Mouse (Mus musculus) CD4-positive helper T cell, adult 2 months (primary cell): ENCODE results near the gene Ctdspl.
A peak's percentile ranks its signal among the peaks of the same experiment; 100 is the strongest.

Experiments used
- DNase-seq: peaks from one replicate; pipeline ENCODE4 v3.0.0-alpha.2; 2012; ENCODE audit warnings: low read depth, missing footprints, low spot score

The Ctdspl gene

DNA sequence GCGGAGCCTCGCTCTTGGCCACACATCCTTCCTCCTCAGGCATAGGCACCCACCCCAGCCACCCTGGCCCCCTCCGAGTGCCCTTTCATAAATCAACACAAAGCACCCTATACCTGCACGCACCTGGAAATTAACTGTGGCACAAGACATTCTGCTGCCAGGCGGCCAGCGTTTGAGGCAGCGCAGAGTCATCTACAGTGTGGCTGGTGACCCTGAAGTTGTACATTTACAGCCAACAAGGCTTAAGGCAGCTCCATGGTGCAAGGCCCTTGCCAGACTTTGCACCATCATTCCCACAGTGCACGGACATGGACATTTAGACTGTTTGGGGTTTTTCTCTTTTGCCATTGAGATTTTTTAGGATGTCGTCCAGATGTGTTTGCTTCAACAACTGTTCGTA is 134.4 kb downstream of the Ctdspl start:
- no peak for DNase-seq

- DNase-seq = peak; percentile 30
Measured at GRCm38 (mm10) chr9:119063036-119063644, 136.9 kb downstream of the Ctdspl start.

DNA sequence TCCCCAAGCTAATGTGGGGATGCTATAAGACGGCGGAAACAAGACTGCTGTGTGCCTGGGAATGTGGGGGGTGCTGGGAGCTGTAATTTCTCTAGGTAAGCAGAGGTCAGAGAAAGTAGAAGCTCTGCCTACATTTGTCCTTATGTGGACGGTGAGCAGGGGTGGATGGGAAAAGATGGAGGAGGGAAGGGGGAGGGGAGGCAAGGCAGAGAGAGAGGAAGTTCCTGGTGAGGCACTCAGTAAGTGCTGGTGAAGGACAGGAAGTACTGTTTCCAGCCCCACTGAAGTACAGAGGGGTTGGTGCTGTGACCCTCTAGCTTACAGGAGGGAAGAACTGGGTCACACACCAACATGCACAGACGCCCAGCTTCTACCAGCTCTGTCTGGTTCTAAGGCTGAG is 138.0 kb downstream of the Ctdspl start:
- no peak for DNase-seq

- DNase-seq = peak; percentile 54
Measured at GRCm38 (mm10) chr9:119067601-119068000, 141.3 kb downstream of the Ctdspl start.

- no peak for DNase-seq
Measured at GRCm38 (mm10) chr9:119068266-119068665, 142.0 kb downstream of the Ctdspl start.

GRCm38 (mm10) chr9:119070173-119070825 is 144.0 kb downstream of the Ctdspl start:
- DNase-seq = no peak

DNA sequence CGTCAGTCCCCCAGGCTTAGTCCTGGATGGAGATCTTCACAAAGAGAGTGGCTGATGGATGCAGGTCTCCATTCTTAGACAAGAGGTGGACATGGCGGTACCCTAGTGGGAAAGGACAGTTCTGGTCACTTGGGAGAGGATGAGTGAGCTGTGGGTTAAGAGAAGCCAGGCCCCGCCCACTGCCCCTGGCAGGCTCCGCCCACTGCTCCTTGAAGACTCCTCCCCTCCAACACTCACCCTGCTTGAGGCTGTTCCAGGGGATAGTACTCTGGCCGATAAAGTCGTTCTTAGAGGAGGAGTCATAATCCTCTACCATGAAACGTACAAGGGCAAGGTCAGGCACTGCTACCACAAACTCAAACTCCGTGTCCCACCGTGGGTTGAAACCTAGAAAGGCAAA is 145.5 kb downstream of the Ctdspl start:
- no peak for DNase-seq

- no peak for DNase-seq
Measured at GRCm38 (mm10) chr9:119073184-119073895, 147.1 kb downstream of the Ctdspl start.

DNA sequence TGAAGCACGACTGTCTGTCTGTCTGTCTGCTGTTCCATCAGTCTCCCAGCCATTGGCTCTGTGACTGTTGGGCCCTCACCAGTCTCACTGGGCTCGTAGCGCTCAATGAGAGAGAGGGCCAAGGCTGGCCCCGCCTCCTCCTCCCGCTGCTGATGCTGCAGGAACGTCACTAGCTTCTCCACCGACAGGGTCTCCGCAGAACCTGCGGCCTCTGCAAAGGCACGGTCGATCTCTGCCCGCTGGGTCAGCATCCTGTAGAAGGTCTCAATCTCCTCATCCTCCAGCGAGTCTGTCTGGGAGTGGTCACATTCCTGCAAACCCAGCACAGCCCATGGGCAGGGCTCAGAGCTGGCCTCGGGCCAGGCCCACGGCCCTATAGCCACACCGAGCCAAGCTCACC is 149.4 kb downstream of the Ctdspl start:
- no peak for DNase-seq

- no peak for DNase-seq
Measured at GRCm38 (mm10) chr9:119080040-119080675, 153.9 kb downstream of the Ctdspl start.

- DNase-seq = no peak
Measured at GRCm38 (mm10) chr9:119082039-119082438, 155.8 kb downstream of the Ctdspl start.

GRCm38 (mm10) chr9:119082656-119083430 is 156.6 kb downstream of the Ctdspl start:
- DNase-seq = no peak

- no peak for DNase-seq
Measured at GRCm38 (mm10) chr9:119083966-119084365, 157.7 kb downstream of the Ctdspl start.

- no peak for DNase-seq
Measured at GRCm38 (mm10) chr9:119086451-119086850, 160.2 kb downstream of the Ctdspl start.

DNA sequence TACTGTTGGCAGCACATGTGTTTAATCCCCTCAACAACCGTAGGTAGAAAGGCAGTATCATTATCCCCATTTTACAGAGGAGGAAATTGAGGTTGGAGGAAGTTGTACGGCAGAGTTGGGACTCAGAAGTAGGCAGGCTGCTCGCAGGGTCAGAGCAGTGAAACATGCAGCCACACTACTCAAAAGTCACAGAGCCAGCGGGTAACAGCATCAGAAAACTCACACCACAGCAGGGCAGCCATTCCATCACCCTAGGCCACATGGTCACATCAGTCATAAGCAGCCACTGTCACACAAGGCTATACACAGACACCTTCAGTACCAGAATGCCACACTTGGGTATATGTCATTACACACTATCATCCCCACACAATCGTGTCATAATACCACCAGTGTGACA is 161.1 kb downstream of the Ctdspl start:
- no peak for DNase-seq

- peak; percentile 75 for DNase-seq
Measured at GRCm38 (mm10) chr9:119088148-119088801, 162.0 kb downstream of the Ctdspl start.

GRCm38 (mm10) chr9:119089437-119089836 is 163.2 kb downstream of the Ctdspl start:
- DNase-seq = no peak

DNA sequence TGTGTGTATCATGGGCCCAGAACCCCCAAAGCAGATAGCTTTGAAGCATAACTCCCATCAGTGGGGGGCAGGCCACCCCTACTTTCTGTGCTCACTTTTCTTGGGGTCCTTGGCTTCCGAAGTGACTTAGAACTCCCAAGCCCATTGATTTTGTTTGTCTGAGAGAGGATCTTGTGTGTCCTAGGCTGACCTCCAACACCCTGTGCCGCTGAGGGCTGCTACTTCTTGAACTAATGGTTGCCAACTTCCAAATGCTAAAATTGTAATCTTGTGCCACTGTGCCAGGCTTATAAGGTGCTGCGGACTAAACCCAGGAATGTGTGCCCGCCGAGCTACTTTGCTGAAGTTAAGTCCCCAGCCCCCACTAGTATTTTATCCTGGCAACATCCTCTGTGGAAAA is 164.2 kb downstream of the Ctdspl start:
- no peak for DNase-seq

- no peak for DNase-seq
Measured at GRCm38 (mm10) chr9:119091581-119092310, 165.5 kb downstream of the Ctdspl start.
